Mouse (Mus musculus) liver, adult 2 months (tissue): ENCODE data around the gene Enkd1. TPM values are rescaled to one million over a fixed set of nuclear protein-coding genes. Genes with fewer than 3 reads are reported as not detected.

ENCODE experiments used
- DNase-seq: peaks from one replicate; pipeline ENCODE4 v3.0.0-alpha.2; 2011; ENCODE audit warnings: low read depth, low spot score; ENCODE audit errors: extremely low read depth
- H3K27ac ChIP-seq: fragments of 200-500 bp; replicated peaks from 2 replicates; pipeline ENCODE4 v1.5.1; 2012; ENCODE audit warnings: low read depth, mild to moderate bottlenecking, control low read depth, inconsistent platforms, low read length; ENCODE audit not compliant: insufficient read depth
- H3K27me3 ChIP-seq: fragments of 200-500 bp; 2 replicates; pipeline ENCODE4 v1.6.1; 2012; ENCODE audit warnings: mild to moderate bottlenecking, moderate library complexity, low read length, inconsistent platforms; ENCODE audit not compliant: control insufficient read depth, insufficient read depth
- H3K36me3 ChIP-seq: fragments of 200-500 bp; 2 replicates; pipeline ENCODE4 v1.6.1; 2012; ENCODE audit warnings: low read length, inconsistent platforms; ENCODE audit not compliant: control insufficient read depth, insufficient read depth
- H3K4me1 ChIP-seq: fragments of 200-500 bp; 2 replicates; pipeline ENCODE4 v1.6.1; 2011; ENCODE audit warnings: low read length; ENCODE audit not compliant: control insufficient read depth, insufficient read depth
- H3K4me3 ChIP-seq: fragments of 200-500 bp; 2 replicates; pipeline ENCODE4 v1.5.1; 2011; ENCODE audit warnings: low read depth, mild to moderate bottlenecking, control low read depth, low read length, moderate library complexity; ENCODE audit not compliant: insufficient read depth
- H3K79me2 ChIP-seq: fragments of 200-500 bp; 2 replicates; pipeline ENCODE4 v1.6.1; 2012; ENCODE audit warnings: inconsistent platforms, mild to moderate bottlenecking, low read length, moderate library complexity; ENCODE audit not compliant: control insufficient read depth, insufficient read depth
- H3K9ac ChIP-seq: fragments of 200-500 bp; 2 replicates; pipeline ENCODE4 v1.6.1; 2012; ENCODE audit warnings: low read depth, mild to moderate bottlenecking, control low read depth, inconsistent platforms, low read length
- CTCF ChIP-seq: fragments of 200-500 bp; IDR thresholded peaks from 2 replicates; pipeline ENCODE4 v1.5.1; 2011; ENCODE audit warnings: low read depth, low read length, control low read depth
- POLR2A ChIP-seq: fragments of 200-500 bp; IDR thresholded peaks from 2 replicates; pipeline ENCODE4 v1.6.1; 2011; ENCODE audit warnings: low read length, control low read depth; ENCODE audit not compliant: insufficient read depth; ENCODE audit errors: extremely low read depth
- WGBS: fragments of 180-500 bp; shearing (Covaris S2); methylation state at CpG from one replicate; pipeline ENCODE4 v1.1.7; 2018; 5-methylcytosine and 5-hydroxymethylcytosine counted together
- polyA plus RNA-seq: library from polyadenylated mRNA; depleted of rRNA; stranded (reverse); fragments of >200 nt; gene quantifications from 2 replicates; pipeline ENCODE4 v1.2.3, GENCODE M21; 2012
- total RNA-seq: library from RNA; depleted of rRNA; stranded (reverse); fragments of >200 nt; gene quantifications from 2 replicates; pipeline ENCODE4 v1.2.3, GENCODE M21; 2014

Gene Enkd1
- total and polyA plus RNA-seq, 2 experiments, result 0.62 TPM; not detected in 1

DNA sequence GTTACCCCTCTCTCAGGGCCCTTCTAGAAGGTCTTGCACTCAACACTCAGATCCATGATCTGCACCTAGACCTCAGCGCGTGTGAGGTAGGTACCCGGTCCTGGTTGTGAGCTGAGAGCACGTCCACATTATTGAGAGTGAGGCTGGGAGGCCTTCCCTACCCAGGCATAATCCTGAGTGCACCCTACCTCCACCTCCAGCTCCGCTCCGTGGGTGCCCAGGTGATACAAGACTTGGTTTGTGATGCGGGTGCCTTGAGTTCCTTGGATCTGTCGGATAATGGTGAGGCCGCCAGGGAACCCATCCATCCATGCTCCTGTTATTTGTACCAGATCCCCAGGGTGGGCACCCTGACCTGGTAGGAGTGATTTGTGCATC, 18.0 kb downstream of the Enkd1 start:
- WGBS, result 87% methylated on average over 9 of the region's 9 CpGs
- H3K4me1 ChIP-seq, result peaks cover 1% of the 10 kb centered on the region

DNA sequence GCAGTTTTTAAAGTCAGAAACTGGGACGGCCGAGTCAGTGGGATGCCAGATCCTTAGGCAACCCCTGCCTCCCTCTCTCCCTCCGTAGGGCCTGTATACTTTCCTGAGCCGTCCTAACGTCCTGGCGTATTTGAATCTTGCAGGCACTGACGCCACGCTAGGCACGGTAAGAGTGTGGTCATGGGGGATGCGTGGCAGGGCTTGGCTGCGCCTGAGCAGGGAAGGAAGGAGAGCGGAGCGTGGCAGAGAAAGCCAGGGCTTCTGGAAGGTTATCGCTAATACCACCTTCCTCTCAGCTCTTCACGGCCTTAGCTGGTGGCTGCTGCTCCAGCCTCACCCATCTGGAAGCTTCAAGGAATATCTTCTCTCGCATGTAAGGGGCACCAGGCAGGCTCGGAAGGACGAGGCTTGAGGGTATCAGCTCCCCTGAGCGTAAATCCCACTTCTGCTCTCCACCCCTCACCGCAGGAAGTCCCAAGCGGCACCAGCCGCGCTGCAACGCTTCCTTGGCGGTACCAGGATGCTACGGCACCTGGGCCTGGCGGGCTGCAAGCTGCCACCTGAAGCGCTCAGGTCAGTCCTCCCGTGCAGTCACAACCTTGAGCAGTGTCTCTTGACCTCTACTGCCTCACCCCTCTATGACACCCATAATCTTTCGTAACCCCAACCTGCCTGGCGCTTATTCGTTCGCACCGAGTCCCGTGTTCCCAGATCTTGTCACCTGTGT, 18.6 kb downstream of the Enkd1 start:
- H3K4me1 ChIP-seq, result peaks cover 1% of the 10 kb centered on the region
- H3K4me3 ChIP-seq, result no peak overlapping the region
- WGBS, result 66% methylated on average over 35 of the region's 35 CpGs
- H3K36me3 ChIP-seq, result no peaks in the 10 kb centered on the region
- H3K79me2 ChIP-seq, result no peaks in the 10 kb centered on the region
- DNase-seq, result no peak
- no peak overlapping the region for H3K27ac ChIP-seq
- no peak overlapping the region for H3K9ac ChIP-seq
- H3K27me3 ChIP-seq, result peaks cover 5% of the 10 kb centered on the region
- TF ChIP-seq CTCF (no peak), POLR2A (no peak)

More for the DNA sequence above, 18.0 kb downstream of the Enkd1 start:
- no peak for TF ChIP-seq CTCF
- TF ChIP-seq POLR2A, result no peak
- DNase-seq, result no peak
- H3K36me3 ChIP-seq, result no peaks in the 10 kb centered on the region
- no peaks in the 10 kb centered on the region for H3K79me2 ChIP-seq
- no peak overlapping the region for H3K4me3 ChIP-seq
- no peak overlapping the region for H3K9ac ChIP-seq
- H3K27ac ChIP-seq, result no peak overlapping the region
- H3K27me3 ChIP-seq, result peaks cover 5% of the 10 kb centered on the region

DNA sequence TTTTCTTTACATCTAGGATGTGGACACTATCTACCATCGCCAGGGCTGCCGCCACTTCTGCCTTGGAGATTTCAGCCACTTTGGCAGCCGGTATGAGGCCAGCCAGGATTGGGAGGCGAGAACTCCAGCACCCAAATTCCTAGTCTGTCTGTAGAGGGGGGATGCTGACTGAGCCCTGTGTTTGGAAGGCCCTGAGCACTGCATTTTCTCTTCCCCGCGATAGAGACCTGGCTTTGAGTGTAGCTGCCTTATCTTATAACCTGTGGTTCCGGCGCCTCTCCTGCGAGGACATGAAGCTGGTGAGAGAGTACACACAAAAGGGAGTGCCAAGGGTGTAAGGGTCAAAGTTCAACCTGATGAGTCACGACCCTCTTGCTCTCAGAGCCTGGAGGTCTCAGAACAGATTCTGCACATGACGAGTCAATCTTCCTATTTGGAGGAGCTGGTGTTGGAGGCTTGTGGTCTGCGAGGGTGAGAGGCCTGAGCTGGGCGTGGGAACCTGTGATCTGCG, 19.7 kb downstream of the Enkd1 start:
- H3K4me1 ChIP-seq, result no peaks in the 10 kb centered on the region
- no peaks in the 10 kb centered on the region for H3K79me2 ChIP-seq
- TF ChIP-seq POLR2A, result no peak
- TF ChIP-seq CTCF, result no peak
- DNase-seq, result no peak
- H3K36me3 ChIP-seq, result no peaks in the 10 kb centered on the region
- H3K9ac ChIP-seq, result no peak overlapping the region
- WGBS, result 43% methylated on average over 14 of the region's 14 CpGs
- no peak overlapping the region for H3K27ac ChIP-seq
- no peaks in the 10 kb centered on the region for H3K27me3 ChIP-seq
- no peak overlapping the region for H3K4me3 ChIP-seq

DNA sequence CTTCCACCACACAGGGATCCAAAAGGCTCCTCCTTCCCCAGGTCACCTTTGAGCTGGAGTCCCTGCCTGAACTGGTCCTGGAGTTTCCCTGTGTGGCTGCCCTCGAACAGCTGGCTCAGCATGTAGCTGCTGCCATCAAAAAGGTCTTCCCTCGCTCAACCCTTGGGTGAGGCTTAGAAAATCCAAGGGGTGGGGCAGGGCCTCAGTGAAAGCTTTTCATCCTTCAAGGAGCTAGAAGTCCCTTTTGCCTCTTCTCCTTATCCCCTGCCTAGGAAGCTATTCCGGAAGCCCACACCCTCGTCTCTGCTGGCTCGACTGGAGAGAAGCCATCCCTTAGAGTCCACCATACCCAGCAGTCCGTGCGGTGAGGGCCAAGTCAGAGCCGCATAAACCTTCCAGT, 20.5 kb downstream of the Enkd1 start:
- no peak for TF ChIP-seq POLR2A
- no peak for TF ChIP-seq CTCF
- no peaks in the 10 kb centered on the region for H3K27me3 ChIP-seq
- 69% methylated on average over 8 of the region's 8 CpGs for WGBS

DNA sequence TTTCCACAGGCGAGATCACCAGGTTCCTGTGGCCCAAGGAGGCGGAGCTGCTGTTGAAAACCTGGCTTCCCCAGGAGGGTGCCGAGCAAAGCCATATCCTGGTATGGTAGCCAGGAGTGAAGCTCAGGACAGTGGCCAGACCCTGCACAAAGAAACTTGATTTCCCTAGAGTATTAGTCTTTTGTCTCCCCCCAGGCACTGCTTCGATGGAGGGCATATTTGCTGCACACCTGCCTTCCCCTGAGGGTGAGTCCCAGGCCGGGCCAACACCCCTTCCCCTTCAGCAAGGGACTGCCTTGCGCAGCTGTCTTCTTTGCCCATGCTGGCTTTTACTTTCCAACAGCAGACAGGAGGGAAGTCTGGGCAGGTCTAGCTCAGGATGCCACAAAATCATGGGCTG, 21.5 kb downstream of the Enkd1 start:
- no peaks in the 10 kb centered on the region for H3K27me3 ChIP-seq
- H3K27ac ChIP-seq, result no peak overlapping the region
- no peaks in the 10 kb centered on the region for H3K79me2 ChIP-seq
- no peak for DNase-seq
- H3K36me3 ChIP-seq, result peaks cover 9% of the 10 kb centered on the region; the same call in 1 of the 2 replicates
- WGBS, result 70% methylated on average over 6 of the region's 6 CpGs
- H3K9ac ChIP-seq, result no peak overlapping the region
- TF ChIP-seq POLR2A, result no peak
- no peak for TF ChIP-seq CTCF
- H3K4me3 ChIP-seq, result no peak overlapping the region
- no peaks in the 10 kb centered on the region for H3K4me1 ChIP-seq

More for the DNA sequence above, 20.5 kb downstream of the Enkd1 start:
- no peaks in the 10 kb centered on the region for H3K4me1 ChIP-seq
- H3K27ac ChIP-seq, result no peak overlapping the region
- no peaks in the 10 kb centered on the region for H3K79me2 ChIP-seq
- H3K9ac ChIP-seq, result no peak overlapping the region
- no peak for DNase-seq
- H3K36me3 ChIP-seq, result peaks cover 2% of the 10 kb centered on the region; the same call in 1 of the 2 replicates
- no peak overlapping the region for H3K4me3 ChIP-seq

DNA sequence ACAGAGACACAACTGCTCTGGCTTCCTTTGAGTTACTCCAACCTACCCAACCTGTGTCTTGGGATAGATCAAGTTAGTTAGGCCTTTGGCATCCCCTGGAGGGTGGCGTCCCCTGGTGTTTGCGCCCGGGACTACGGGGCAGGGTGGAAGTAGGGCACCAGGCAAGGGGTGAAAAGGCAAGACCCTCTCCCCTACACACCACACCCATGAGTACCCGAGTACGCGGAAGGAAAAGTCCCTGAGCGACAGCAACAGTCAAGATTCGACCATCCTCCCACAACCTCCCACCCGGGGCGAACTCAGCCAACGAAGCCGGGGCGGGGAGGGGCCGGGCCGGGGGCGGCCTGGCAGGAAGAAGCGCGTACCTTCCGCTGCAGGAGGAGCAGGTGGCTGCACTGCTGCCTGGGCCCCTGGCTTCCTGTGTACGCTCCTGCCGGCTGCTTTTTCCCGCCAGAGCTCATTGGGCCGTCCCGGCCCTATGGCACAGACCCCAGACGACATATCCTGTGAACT, 22.2 kb downstream of the Enkd1 start, which contains the start of gene Carmil2:
Carmil2 (plus strand) TSS at position 479 of the 513 bp plus-strand sequence.
- 15% methylated on average over 26 of the region's 26 CpGs for WGBS
- TF ChIP-seq CTCF (peak; percentile 88), POLR2A (no peak)
- H3K9ac ChIP-seq, result no peak within 1 kb of the TSS
- no peak within 1 kb of the TSS; the same call in 1 of the 2 replicates for H3K4me3 ChIP-seq
- no peak within 1 kb of the TSS for H3K27ac ChIP-seq
- no peaks in the 10 kb centered on the region for H3K4me1 ChIP-seq
- H3K79me2 ChIP-seq, result no peaks in the 10 kb centered on the region
- H3K27me3 ChIP-seq, result no peaks in the 10 kb centered on the region
- DNase-seq, result peak; percentile 7
- H3K36me3 ChIP-seq, result peaks cover 10% of the 10 kb centered on the region; the same call in 1 of the 2 replicates
